Mouse (Mus musculus) CH12.LX (cell line): ENCODE measurements around the gene Ly6g6c. TPM values are rescaled to one million over a fixed set of nuclear protein-coding genes. Genes with fewer than 3 reads are reported as not detected.

Source experiments
- DNase-seq: peaks from one replicate; pipeline ENCODE4 v3.0.0-alpha.2; 2013; ENCODE audit errors: extremely low read depth
- H3K27ac ChIP-seq: 2 replicates; pipeline ENCODE4 v1.5.1; 2012; ENCODE audit warnings: low read depth, mild to moderate bottlenecking, control low read depth, moderate library complexity; ENCODE audit not compliant: insufficient read depth
- H3K27me3 ChIP-seq: replicated peaks from 2 replicates; pipeline ENCODE3; 2012; ENCODE audit warnings: inconsistent platforms
- H3K36me3 ChIP-seq, 2 experiments: replicated peaks in 1 of 2; 2 replicates each; pipeline versions ENCODE3 to v1.6.1; 2012; ENCODE audit warnings: inconsistent platforms in 1 of 2, low read length in 1 of 2, mild to moderate bottlenecking in 1 of 2, mixed read lengths in 1 of 2, moderate library complexity in 1 of 2; ENCODE audit not compliant: control insufficient read depth in 1 of 2, insufficient read depth in 1 of 2
- H3K4me1 ChIP-seq, 2 experiments: 2 replicates each; pipeline ENCODE4 v1.6.1; 2012; ENCODE audit warnings: inconsistent platforms in 1 of 2, moderate library complexity in 1 of 2; ENCODE audit not compliant: insufficient read depth in 2 of 2, control insufficient read depth in 1 of 2
- H3K4me2 ChIP-seq: 2 replicates; pipeline ENCODE4 v1.6.1; 2012; ENCODE audit warnings: low read depth, mild to moderate bottlenecking, control low read depth; ENCODE audit not compliant: poor library complexity, insufficient read depth, severe bottlenecking
- H3K4me3 ChIP-seq, 3 experiments: fragments of 150-350 bp in 1 of 3; sonication (generic) in 1 of 3; replicated peaks in 1 of 3; 2 replicates each; pipeline versions ENCODE3 to v1.5.1; 2011 to 2012; ENCODE audit warnings: low read depth in 2 of 3, low read length in 2 of 3, mild to moderate bottlenecking in 2 of 3, moderate library complexity in 2 of 3, control low read depth in 1 of 3, improper control_type of control experiment in 1 of 3, inconsistent platforms in 1 of 3, mixed read lengths in 1 of 3; ENCODE audit not compliant: poor library complexity in 1 of 3
- H3K79me2 ChIP-seq: replicated peaks from 2 replicates; pipeline ENCODE4 v1.6.1; 2012; ENCODE audit warnings: mild to moderate bottlenecking, moderate library complexity; ENCODE audit not compliant: control insufficient read depth, poor library complexity, insufficient read depth, severe bottlenecking; ENCODE audit errors: extremely low read depth
- H3K9ac ChIP-seq: 2 replicates; pipeline ENCODE4 v1.6.1; 2012; ENCODE audit warnings: low read depth, mild to moderate bottlenecking, control low read depth, moderate library complexity; ENCODE audit not compliant: insufficient read depth
- H3K9me3 ChIP-seq: replicated peaks from 2 replicates; pipeline ENCODE3; 2012; ENCODE audit warnings: low read length, inconsistent platforms, mixed read lengths
- BHLHE40 ChIP-seq: IDR thresholded peaks from 2 replicates; pipeline ENCODE4 v1.6.1; 2011; ENCODE audit warnings: mild to moderate bottlenecking, low read depth, low read length, improper control_type of control experiment
- E2F4 ChIP-seq: IDR thresholded peaks from 2 replicates; pipeline ENCODE4 v1.6.1; 2011; ENCODE audit warnings: low read depth, low read length, improper control_type of control experiment; ENCODE audit not compliant: insufficient replicate concordance
- ELF1 ChIP-seq: IDR thresholded peaks from 2 replicates; pipeline ENCODE4 v1.6.1; 2014; ENCODE audit warnings: low read depth, mild to moderate bottlenecking, inconsistent platforms, low read length, improper control_type of control experiment
- ETS1 ChIP-seq: conservative IDR thresholded peaks from 2 replicates; pipeline ENCODE4 v1.6.1; 2012; ENCODE audit warnings: low read depth, mild to moderate bottlenecking, inconsistent platforms, low read length, improper control_type of control experiment, moderate library complexity
- JUN ChIP-seq: IDR thresholded peaks from 2 replicates; pipeline ENCODE4 v1.6.1; 2011; ENCODE audit warnings: low read depth, mild to moderate bottlenecking, low read length, improper control_type of control experiment, moderate library complexity; ENCODE audit not compliant: insufficient read depth
- JUND ChIP-seq: conservative IDR thresholded peaks from 2 replicates; pipeline ENCODE4 v1.6.1; 2011; ENCODE audit warnings: low read depth, low read length, improper control_type of control experiment
- MYC ChIP-seq: IDR thresholded peaks from 2 replicates; pipeline ENCODE4 v1.6.1; 2011; ENCODE audit warnings: low read depth, mild to moderate bottlenecking, improper control_type of control experiment, low read length
- NELFE ChIP-seq: IDR thresholded peaks from 2 replicates; pipeline ENCODE4 v1.6.1; 2011; ENCODE audit warnings: low read depth, low read length, improper control_type of control experiment
- NRF1 ChIP-seq: IDR thresholded peaks from 2 replicates; pipeline ENCODE4 v1.6.1; 2014; ENCODE audit warnings: low read depth, mild to moderate bottlenecking, inconsistent platforms, low read length, improper control_type of control experiment, moderate library complexity
- RAD21 ChIP-seq: IDR thresholded peaks from 2 replicates; pipeline ENCODE4 v1.6.1; 2011; ENCODE audit warnings: low read depth, mild to moderate bottlenecking, low read length, improper control_type of control experiment, moderate library complexity
- SMC3 ChIP-seq: IDR thresholded peaks from 2 replicates; pipeline ENCODE4 v1.6.1; 2011; ENCODE audit warnings: low read depth, low read length, improper control_type of control experiment
- TBP ChIP-seq: conservative IDR thresholded peaks from 2 replicates; pipeline ENCODE4 v1.6.1; 2011; ENCODE audit warnings: low read depth, low read length, improper control_type of control experiment
- TCF12 ChIP-seq: IDR thresholded peaks from 2 replicates; pipeline ENCODE4 v1.6.1; 2014; ENCODE audit warnings: low read depth, mild to moderate bottlenecking, inconsistent platforms, low read length, improper control_type of control experiment
- ZKSCAN1 ChIP-seq: IDR thresholded peaks from 2 replicates; pipeline ENCODE4 v1.6.1; 2012; ENCODE audit warnings: low read depth, inconsistent platforms, low read length, improper control_type of control experiment, borderline replicate concordance
- ZMIZ1 ChIP-seq: IDR thresholded peaks from 2 replicates; pipeline ENCODE4 v1.6.1; 2012; ENCODE audit warnings: low read depth, mild to moderate bottlenecking, inconsistent platforms, low read length, improper control_type of control experiment
- dilution Hi-C: fragments of 300-500 bp; cut with MboI; formaldehyde crosslinking; loops from 2 replicates; pipeline ENCODE4 v1.14.3; 2020; ENCODE audit warnings: low sequenced_read_pairs; ENCODE audit not compliant: extremely low pct_unique_long_range_greater_than_20kb, extremely low pct_ligation_motif_present
- in situ Hi-C: fragments of 300-500 bp; cut with MboI; formaldehyde crosslinking; loops from 3 replicates; pipeline ENCODE4 v1.14.3; 2019; ENCODE audit warnings: low sequenced_read_pairs, low pct_ligation_motif_present, low pct_unique_long_range_greater_than_20kb, mixed read lengths
- polyA plus RNA-seq: library from polyadenylated mRNA; unstranded; fragments of >175 nt; gene quantifications from 2 replicates; pipeline ENCODE4 v1.2.1, GENCODE M21; 2012; ENCODE audit warnings: low read depth; ENCODE audit not compliant: insufficient read length
- total RNA-seq, 2 experiments: library from RNA; depleted of rRNA; stranded (reverse); fragments of 300-350 nt in 1 of 2; fragments of >200 nt in 1 of 2; gene quantifications; 2 replicates each; pipeline ENCODE4 v1.2.3; 2012 to 2014

Ly6g6c gene
- total and polyA plus RNA-seq, 3 experiments = 0.30 TPM; not detected in 2

DNA sequence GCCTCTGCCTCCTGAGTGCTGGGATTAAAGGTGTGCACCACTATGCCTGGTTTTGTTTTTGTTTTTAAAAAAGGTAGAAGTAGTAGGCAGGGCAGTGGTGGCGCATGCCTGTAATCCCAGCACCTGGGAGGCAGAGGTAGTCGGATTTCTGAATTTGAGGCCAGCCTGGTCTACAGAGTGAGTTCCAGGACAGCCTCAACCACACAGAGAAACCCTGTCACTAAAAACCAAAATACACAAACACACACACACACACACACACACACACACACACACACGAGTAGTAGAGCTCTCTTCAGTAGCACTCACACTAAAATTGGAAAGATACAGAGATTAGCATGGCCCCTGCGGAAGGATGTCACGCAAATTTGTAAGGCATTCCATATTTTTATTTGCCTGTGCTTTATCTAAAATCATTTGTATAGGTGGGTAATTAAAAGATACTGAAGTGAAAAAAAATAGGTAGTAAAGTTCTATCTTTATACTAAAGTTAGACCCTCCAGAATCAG is 16.2 kb upstream of the Ly6g6c start:
- H3K79me2 ChIP-seq = peaks cover 23% of the 10 kb centered on the region
- no peak overlapping the region for H3K4me3 ChIP-seq
- H3K4me1 ChIP-seq = peaks cover 6 to 43% of the 10 kb centered on the region in 2 experiments
- no peak for TF ChIP-seq MYC
- no peak for TF ChIP-seq ZMIZ1
- no peak for TF ChIP-seq NRF1
- no peak for TF ChIP-seq ELF1
- no peak for TF ChIP-seq SMC3
- no peak for TF ChIP-seq RAD21
- peak overlapping the region; percentile 68 for H3K27ac ChIP-seq
- DNase-seq = no peak
- H3K4me2 ChIP-seq = peak overlapping the region; percentile 59; the same call in 1 of the 2 replicates
- in situ Hi-C loops = no loop called here
- no peaks in the 10 kb centered on the region for H3K27me3 ChIP-seq
- peaks cover 3% of the 10 kb centered on the region for H3K9me3 ChIP-seq
- H3K36me3 ChIP-seq = peaks cover 15 to 21% of the 10 kb centered on the region in 2 experiments
- H3K9ac ChIP-seq = peak overlapping the region; percentile 96; the same call in 1 of the 2 replicates
- dilution Hi-C loops = no loop called here

DNA sequence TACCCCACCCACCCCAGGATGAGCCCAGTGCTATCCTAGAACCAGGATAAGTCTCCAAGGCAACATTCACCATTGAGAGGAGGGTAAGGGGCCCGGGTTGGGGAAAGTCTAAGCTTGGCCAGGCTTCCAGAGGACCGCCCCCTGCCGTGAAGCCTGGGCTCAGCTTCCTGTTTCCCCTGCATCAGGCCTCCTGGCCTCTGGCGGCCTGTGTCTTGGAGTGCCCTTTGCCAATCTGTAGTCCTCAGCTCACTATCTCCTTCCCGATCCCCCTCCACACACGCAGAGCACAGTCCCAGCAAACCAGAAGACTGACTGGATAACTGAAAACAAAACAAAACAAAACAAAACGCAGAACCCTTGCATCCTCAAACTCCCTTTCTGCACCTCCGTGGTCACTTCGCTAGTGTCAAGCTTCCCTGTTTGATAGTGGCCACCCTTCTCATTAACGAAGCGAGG is 15.6 kb upstream of the Ly6g6c start, which contains the start of gene Clic1:
Gene Clic1 (plus strand): TSS at position 406 of the 456 bp plus-strand sequence.
- Histone ChIP-seq H3K4me1 (peaks cover 6 to 40% of the 10 kb centered on the region in 2 experiments), H3K27ac (peak within 1 kb of the TSS; percentile 96), H3K27me3 (no peaks in the 10 kb centered on the region), H3K79me2 (peaks cover 27% of the 10 kb centered on the region), H3K9me3 (peaks cover 7% of the 10 kb centered on the region), H3K36me3 (peaks cover 19 to 26% of the 10 kb centered on the region in 2 experiments), H3K4me2 (peak within 1 kb of the TSS; percentile 59), H3K4me3 (peak within 1 kb of the TSS; percentile 79 to 94 (median 86)), H3K9ac (peak within 1 kb of the TSS; percentile 96)
- DNase-seq = peak; percentile 56
- dilution Hi-C loops (no loop called here), in situ Hi-C loops (no loop called here)
- TF ChIP-seq TBP = 0 out of 2 replicates have a peak, but pooled peaks have one; percentile 14
- TF ChIP-seq TCF12 = peak; percentile 38; the same call in 1 of the 2 replicates
- TF ChIP-seq E2F4 = no peak
- TF ChIP-seq SMC3 = peak; percentile 7; the same call in 1 of the 2 replicates
- TF ChIP-seq NELFE = peak; percentile 18; the same call in 1 of the 2 replicates
- TF ChIP-seq JUN = no peak
- TF ChIP-seq JUND = no peak
- TF ChIP-seq ETS1 = no peak
- peak; percentile 39 for TF ChIP-seq ELF1
- peak; percentile 15; the same call in 1 of the 2 replicates for TF ChIP-seq BHLHE40
- TF ChIP-seq ZKSCAN1 = no peak
